Mouse (Mus musculus) lung, embryonic 16.5 days (tissue): ENCODE data around the gene Gm10160. TPM values are rescaled to one million over a fixed set of nuclear protein-coding genes. Genes with fewer than 3 reads are reported as not detected.

Experiments used
- ATAC-seq: fragments of 200-750 bp; cut with Nextera tagmentation; 2 replicates; pipeline ENCODE4 v1.8.0; 2017; ENCODE audit warnings: low read depth, mild to moderate bottlenecking, moderate library complexity
- H3K27ac ChIP-seq: fragments of 300-500 bp; sonication (generic); 2 replicates; pipeline ENCODE4 v1.5.1; 2014; ENCODE audit warnings: mild to moderate bottlenecking, control low read depth, low read length
- H3K27me3 ChIP-seq: fragments of 300-500 bp; sonication (generic); 2 replicates; pipeline ENCODE4 v1.6.1; 2014; ENCODE audit warnings: low read depth, low read length, mixed read lengths; ENCODE audit not compliant: control insufficient read depth, insufficient read depth
- H3K36me3 ChIP-seq: fragments of 300-500 bp; sonication (generic); 2 replicates; pipeline ENCODE4 v1.6.1; 2014; ENCODE audit warnings: low read length; ENCODE audit not compliant: control insufficient read depth, insufficient read depth
- H3K4me1 ChIP-seq: fragments of 300-500 bp; sonication (generic); replicated peaks from 2 replicates; pipeline ENCODE4 v1.6.1; 2014; ENCODE audit warnings: low read length, mixed read lengths; ENCODE audit not compliant: control insufficient read depth, insufficient read depth
- H3K4me2 ChIP-seq: fragments of 300-500 bp; sonication (generic); 2 replicates; pipeline ENCODE4 v1.6.1; 2014; ENCODE audit warnings: low read depth, low read length, control low read depth
- H3K4me3 ChIP-seq: fragments of 300-500 bp; sonication (generic); 2 replicates; pipeline ENCODE4 v1.5.1; 2014; ENCODE audit warnings: mild to moderate bottlenecking, low read length, control low read depth
- H3K9ac ChIP-seq: fragments of 300-500 bp; sonication (generic); 2 replicates; pipeline ENCODE4 v1.6.1; 2014; ENCODE audit warnings: low read length, control low read depth
- H3K9me3 ChIP-seq: fragments of 300-500 bp; sonication (generic); 2 replicates; pipeline ENCODE4 v1.6.1; 2016; ENCODE audit warnings: low read length; ENCODE audit not compliant: control insufficient read depth
- WGBS: fragments of 180-500 bp; shearing (Covaris S2); extraction: QIAGEN DNeasy Blood & Tissue Kit; methylation state at CpG from one replicate; pipeline ENCODE4 v1.1.7; 2014; 5-methylcytosine and 5-hydroxymethylcytosine counted together
- polyA plus RNA-seq: library from polyadenylated mRNA; unstranded; fragments of >200 nt; fragmentation: Nextera tagmentation; extraction: Ambion mirVana; gene quantifications from 2 replicates; pipeline ENCODE4 v1.2.1, GENCODE M21; 2015

The Gm10160 gene
- polyA plus RNA-seq, 1 experiment from 2014 or later: not detected

GRCm38 (mm10) chr7:81860996-81861395 is 5.4 kb upstream of the Gm10160 start:
- no peak overlapping the region for H3K27ac ChIP-seq
- peaks cover 25% of the 10 kb centered on the region for H3K27me3 ChIP-seq
- H3K36me3 ChIP-seq: no peaks in the 10 kb centered on the region
- peak overlapping the region; percentile 76; the same call in 1 of the 2 replicates for H3K4me2 ChIP-seq
- H3K9me3 ChIP-seq: no peaks in the 10 kb centered on the region
- H3K4me3 ChIP-seq: no peak overlapping the region
- no peak overlapping the region for H3K9ac ChIP-seq
- 38% methylated on average over 5 of the region's 5 CpGs for WGBS
- no peak for ATAC-seq
- peaks cover 2% of the 10 kb centered on the region; the same call in 1 of the 2 replicates for H3K4me1 ChIP-seq

- H3K4me3 ChIP-seq: peak overlapping the region; percentile 59
- H3K4me1 ChIP-seq: peaks cover 2% of the 10 kb centered on the region; the same call in 1 of the 2 replicates
- peaks cover 25% of the 10 kb centered on the region for H3K27me3 ChIP-seq
- H3K9me3 ChIP-seq: no peaks in the 10 kb centered on the region
- H3K27ac ChIP-seq: peak overlapping the region; percentile 66
- H3K4me2 ChIP-seq: peak overlapping the region; percentile 76
- H3K9ac ChIP-seq: peak overlapping the region; percentile 31; the same call in 1 of the 2 replicates
- H3K36me3 ChIP-seq: no peaks in the 10 kb centered on the region
- 32% methylated on average over 11 of the region's 11 CpGs for WGBS
- ATAC-seq: peak; percentile 58
Measured at GRCm38 (mm10) chr7:81860071-81860470, 4.5 kb upstream of the Gm10160 start.

GRCm38 (mm10) chr7:81858968-81859721 is 3.6 kb upstream of the Gm10160 start, which contains the start of gene Tm6sf1:
TSS of gene Tm6sf1 (plus strand) at chr7:81859001.
- peak within 1 kb of the TSS; percentile 55 for H3K27ac ChIP-seq
- no peaks in the 10 kb centered on the region for H3K9me3 ChIP-seq
- peaks cover 25% of the 10 kb centered on the region for H3K27me3 ChIP-seq
- H3K4me2 ChIP-seq: peak within 1 kb of the TSS; percentile 76
- peak within 1 kb of the TSS; percentile 67 for H3K9ac ChIP-seq
- peaks cover 2% of the 10 kb centered on the region; the same call in 1 of the 2 replicates for H3K4me1 ChIP-seq
- ATAC-seq: peak; percentile 53
- H3K4me3 ChIP-seq: peak within 1 kb of the TSS; percentile 59
- H3K36me3 ChIP-seq: no peaks in the 10 kb centered on the region
- WGBS: under 1% methylated on average over 48 of the region's 64 CpGs

GRCm38 (mm10) chr7:81858236-81858635 is 2.6 kb upstream of the Gm10160 start:
- no peaks in the 10 kb centered on the region for H3K36me3 ChIP-seq
- no peak overlapping the region for H3K27ac ChIP-seq
- peaks cover 25% of the 10 kb centered on the region for H3K27me3 ChIP-seq
- H3K4me3 ChIP-seq: no peak overlapping the region
- peaks cover 2% of the 10 kb centered on the region; the same call in 1 of the 2 replicates for H3K4me1 ChIP-seq
- no peaks in the 10 kb centered on the region for H3K9me3 ChIP-seq
- WGBS: 8% methylated on average over 9 of the region's 9 CpGs
- peak overlapping the region; percentile 76 for H3K4me2 ChIP-seq
- H3K9ac ChIP-seq: no peak overlapping the region
- ATAC-seq: no peak

- WGBS: 66% methylated on average over 4 of the region's 4 CpGs
- no peak overlapping the region for H3K9ac ChIP-seq
- H3K27ac ChIP-seq: no peak overlapping the region
Measured at GRCm38 (mm10) chr7:81856221-81856620, 627 bp upstream of the Gm10160 start.

GRCm38 (mm10) chr7:81854568-81855307 is 856 bp downstream of the Gm10160 start:
- ATAC-seq: peak; percentile 48; the same call in 1 of the 2 replicates
- Histone ChIP-seq H3K4me3 (no peak overlapping the region), H3K27me3 (peaks cover 17% of the 10 kb centered on the region), H3K9me3 (no peaks in the 10 kb centered on the region), H3K9ac (no peak overlapping the region), H3K4me2 (0 out of 2 replicates have a peak overlapping the region, but pooled peaks have one; percentile 3), H3K36me3 (no peaks in the 10 kb centered on the region), H3K27ac (no peak overlapping the region; the same call in 1 of the 2 replicates), H3K4me1 (no peaks in the 10 kb centered on the region)
- WGBS: 47% methylated on average over 8 of the region's 8 CpGs

More at GRCm38 (mm10) chr7:81856221-81856620, 627 bp upstream of the Gm10160 start:
- no peak for ATAC-seq
- H3K27me3 ChIP-seq: peaks cover 25% of the 10 kb centered on the region
- no peak overlapping the region for H3K4me2 ChIP-seq
- H3K4me1 ChIP-seq: peaks cover 2% of the 10 kb centered on the region; the same call in 1 of the 2 replicates
- no peaks in the 10 kb centered on the region for H3K36me3 ChIP-seq
- no peak overlapping the region for H3K4me3 ChIP-seq
- H3K9me3 ChIP-seq: no peaks in the 10 kb centered on the region

GRCm38 (mm10) chr7:81851706-81852105 is 3.9 kb downstream of the Gm10160 start:
- 65% methylated on average over 3 of the region's 3 CpGs for WGBS
- no peaks in the 10 kb centered on the region for H3K27me3 ChIP-seq
- no peaks in the 10 kb centered on the region for H3K9me3 ChIP-seq
- H3K4me1 ChIP-seq: no peaks in the 10 kb centered on the region
- H3K27ac ChIP-seq: no peak overlapping the region
- H3K4me2 ChIP-seq: no peak overlapping the region
- no peak for ATAC-seq
- H3K9ac ChIP-seq: no peak overlapping the region
- H3K4me3 ChIP-seq: no peak overlapping the region
- no peaks in the 10 kb centered on the region for H3K36me3 ChIP-seq

- no peak overlapping the region for H3K4me3 ChIP-seq
- WGBS: 74% methylated on average over 6 of the region's 6 CpGs
- no peaks in the 10 kb centered on the region for H3K27me3 ChIP-seq
- H3K36me3 ChIP-seq: no peaks in the 10 kb centered on the region
- H3K27ac ChIP-seq: no peak overlapping the region
- no peak overlapping the region for H3K4me2 ChIP-seq
- no peak overlapping the region for H3K9ac ChIP-seq
- no peak for ATAC-seq
- no peaks in the 10 kb centered on the region for H3K4me1 ChIP-seq
- H3K9me3 ChIP-seq: no peaks in the 10 kb centered on the region
Measured at GRCm38 (mm10) chr7:81850171-81850570, 5.4 kb downstream of the Gm10160 start.

- Histone ChIP-seq H3K4me1 (no peaks in the 10 kb centered on the region), H3K27me3 (no peaks in the 10 kb centered on the region), H3K27ac (no peak overlapping the region), H3K4me2 (no peak overlapping the region), H3K4me3 (no peak overlapping the region), H3K9ac (no peak overlapping the region), H3K36me3 (no peaks in the 10 kb centered on the region), H3K9me3 (no peaks in the 10 kb centered on the region)
- ATAC-seq: no peak
- 83% methylated on average over 7 of the region's 7 CpGs for WGBS
Measured at GRCm38 (mm10) chr7:81849633-81850032, 6.0 kb downstream of the Gm10160 start.
